Mouse (Mus musculus) spleen, postnatal 10 days (tissue): ENCODE data around the gene Gm21836.
"Not testable (repeated sequence)": the region's sequence is repeated elsewhere in the genome, so short reads cannot be mapped to it uniquely, and the experiment has no call there.

Experiments
- DNase-seq, 2 experiments: peaks; one replicate each; pipeline ENCODE4 v3.0.0; 2021 to 2022; ENCODE audit warnings: low spot score in 2 of 2

The Gm21836 gene

DNA sequence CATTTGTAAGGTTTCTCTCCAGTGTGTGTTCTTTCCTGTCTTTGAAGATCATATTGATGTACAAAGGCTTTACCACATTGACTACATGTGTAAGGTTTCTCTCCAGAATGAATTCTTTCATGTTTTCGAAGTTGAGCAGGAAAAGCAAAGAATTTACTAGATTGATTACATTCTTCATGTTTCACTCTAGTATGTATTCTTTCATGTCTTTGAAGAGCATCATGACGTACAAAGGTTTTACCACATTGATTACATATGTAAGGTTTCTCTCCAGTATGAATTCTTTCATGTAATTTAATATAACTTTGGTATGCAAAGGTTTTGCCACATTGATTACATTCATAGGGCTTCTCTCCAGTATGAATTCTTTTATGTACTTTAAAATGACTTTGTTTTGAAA is at the start of gene Gm21836:
Gene Gm21836 (minus strand): TSS at position 101 of the 400 bp plus-strand sequence.
- not testable (repeated sequence) for DNase-seq

DNA sequence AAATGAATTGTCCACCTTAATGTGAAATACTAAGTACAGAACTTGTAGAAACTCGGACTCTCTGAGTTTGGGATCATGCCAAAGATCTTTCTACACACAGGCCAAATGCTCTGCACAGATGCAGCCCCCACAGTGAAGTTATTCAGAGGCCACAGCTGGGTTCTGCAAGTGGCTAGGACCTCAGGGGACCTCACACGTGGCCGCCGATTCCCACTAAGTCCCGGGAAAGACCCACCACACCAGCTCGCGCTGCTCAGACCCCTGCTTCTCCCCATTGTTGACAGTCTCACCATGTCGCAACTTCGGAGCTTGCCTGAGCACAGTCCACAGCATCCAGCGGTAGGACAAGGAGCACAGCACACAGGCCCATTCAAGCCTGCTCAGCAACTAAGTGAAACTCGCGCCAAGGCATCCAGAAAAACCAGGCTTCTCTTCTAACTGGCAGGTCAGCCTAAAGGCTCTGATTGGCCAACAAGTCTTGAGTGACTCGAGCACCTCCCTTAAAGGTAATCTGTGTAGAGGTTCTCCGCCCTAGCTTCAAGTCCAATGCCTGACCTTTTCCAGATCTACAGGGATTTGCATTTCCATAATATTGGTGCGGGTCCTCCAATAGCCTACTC is 13.1 kb downstream of the Gm21836 start:
- DNase-seq = not testable (repeated sequence)

DNA sequence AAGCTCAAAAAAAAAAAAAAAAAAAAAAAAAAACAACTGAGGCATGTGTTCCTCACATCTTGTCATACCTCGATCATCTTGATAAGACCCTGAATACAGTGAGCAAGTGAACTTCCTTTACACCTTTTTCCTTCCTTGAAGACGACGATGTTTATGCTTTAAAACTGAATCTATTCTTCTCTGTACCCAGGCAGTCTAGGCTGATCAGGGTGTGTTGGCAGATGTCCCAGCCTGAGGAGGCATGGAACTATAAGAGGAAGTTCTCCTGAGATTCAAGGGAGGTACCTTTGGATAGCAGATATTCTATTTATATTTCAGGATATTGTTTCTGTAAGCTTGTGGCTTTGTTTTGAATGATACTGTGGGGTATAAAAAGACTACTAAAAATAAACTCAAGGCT is 15.5 kb downstream of the Gm21836 start:
- no peak for DNase-seq

DNA sequence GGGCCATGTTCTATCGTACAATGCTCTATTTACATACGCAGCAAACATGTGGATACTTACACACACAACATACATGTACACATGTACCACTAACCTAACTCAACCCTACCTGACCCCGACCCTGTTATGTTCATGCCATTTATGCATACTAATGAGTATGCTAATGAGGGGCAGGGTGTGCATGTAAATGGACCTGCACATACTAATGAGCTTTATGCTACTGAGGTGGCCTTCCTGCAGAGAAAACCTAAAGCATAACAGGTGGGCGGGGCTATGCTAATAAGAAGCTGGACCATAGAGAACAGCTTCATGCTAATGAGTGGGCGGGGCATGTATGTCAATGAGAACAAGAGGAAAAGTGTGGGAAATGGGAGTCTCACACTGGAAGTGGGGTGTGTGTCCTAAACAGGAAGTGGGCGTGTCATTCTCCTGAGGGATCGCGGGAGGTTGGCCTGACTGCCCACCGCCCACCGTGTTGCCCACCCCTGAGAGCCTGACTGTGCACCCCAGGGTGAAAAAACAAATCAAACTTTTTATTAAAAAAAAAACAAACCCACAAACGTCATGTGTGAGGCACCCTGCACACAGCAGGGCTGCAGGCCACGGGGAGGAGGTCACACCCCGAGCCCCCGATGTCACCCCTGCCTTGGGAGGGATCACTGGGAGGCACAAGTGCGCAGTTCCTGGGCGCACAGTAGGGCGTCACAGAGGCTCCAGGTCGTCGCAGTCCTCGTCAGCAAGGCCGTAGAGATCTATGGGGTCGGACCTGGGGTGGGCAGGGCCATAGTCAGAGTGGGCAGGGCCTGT is 17.3 kb downstream of the Gm21836 start, which contains the start of gene Ppp2r3d:
Gene Ppp2r3d (minus strand): TSS at position 803 of the 807 bp plus-strand sequence.
- DNase-seq = peak in 1 of 2 experiments; percentile 17

DNA sequence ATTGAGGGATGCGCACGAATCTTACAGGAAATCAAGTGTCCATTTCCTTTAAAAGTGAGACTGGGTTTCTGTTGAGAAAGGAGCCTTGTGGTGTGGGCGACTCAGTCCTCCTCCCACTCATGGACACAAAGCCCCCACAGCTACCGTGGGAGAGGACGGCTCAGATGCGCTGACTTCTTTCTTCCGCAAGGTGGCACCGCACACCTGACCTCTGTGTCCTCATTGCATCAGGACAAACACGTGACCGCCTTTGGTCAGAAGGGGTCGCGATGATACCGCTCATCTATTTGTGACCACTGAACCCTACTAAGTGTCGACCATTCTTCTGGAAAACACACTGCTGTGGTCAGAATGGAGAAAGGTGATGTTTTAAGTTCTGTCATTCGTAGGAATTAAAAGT is 17.9 kb downstream of the Gm21836 start:
- DNase-seq = no peak

DNA sequence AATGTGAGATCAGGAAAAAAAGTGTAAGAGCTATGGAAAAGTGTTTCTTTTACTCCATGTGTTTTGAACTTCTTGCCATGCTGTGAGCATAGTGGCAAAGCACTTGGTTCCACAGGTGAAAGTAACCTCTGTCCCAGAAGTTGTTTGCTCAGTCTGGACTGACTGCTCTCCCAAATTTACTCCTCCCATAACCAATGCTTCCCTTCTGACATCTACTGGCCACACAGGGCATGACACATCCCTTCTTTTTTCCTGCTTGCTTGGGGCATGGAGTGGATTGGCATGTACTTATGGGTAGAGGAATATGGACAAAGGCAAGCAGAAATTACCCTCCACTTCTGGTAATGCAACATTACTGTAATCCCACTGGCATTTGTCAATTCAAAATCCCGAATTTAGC is 37.0 kb downstream of the Gm21836 start:
- no peak for DNase-seq
